Mouse (Mus musculus): Measurements from ENCODE around the gene Fam198a.

- no peak for TF ChIP-seq MAZ (IDR thresholded peaks at IDR 0.05; ENCODE audit: low read depth, low read length)
- TF ChIP-seq TAL1 (IDR thresholded peaks at IDR 0.05; ENCODE audit: low read length), result no peak
- no peak for TF ChIP-seq RCOR1 (IDR thresholded peaks at IDR 0.05; ENCODE audit: low read depth, low read length)
- no peak for TF ChIP-seq POLR2A (IDR thresholded peaks at IDR 0.05; ENCODE audit: control insufficient read depth in 1 of 2, insufficient read depth in 1 of 2, low read depth in 1 of 2, low read length in 2 of 2, poor library complexity in 1 of 2)
- TF ChIP-seq CTCF (IDR thresholded peaks at IDR 0.05 in 2 of 3, conservative IDR thresholded peaks at IDR 0.05 in 1 of 3; ENCODE audit: control insufficient read depth in 1 of 3, insufficient read depth in 1 of 3, low read depth in 2 of 3, low read length in 3 of 3, poor library complexity in 1 of 3, severe bottlenecking in 1 of 3), result no peak
- no peak for TF ChIP-seq ZKSCAN1 (IDR thresholded peaks at IDR 0.05; ENCODE audit: low read depth, low read length)
- no peak for TF ChIP-seq MAFK (IDR thresholded peaks at IDR 0.05; ENCODE audit: borderline replicate concordance, low read depth, low read length)
- no peak for TF ChIP-seq POLR2AphosphoS5 (IDR thresholded peaks at IDR 0.05; ENCODE audit: borderline replicate concordance, low read depth, low read length)
- TF ChIP-seq MAX (IDR thresholded peaks at IDR 0.05; ENCODE audit: low read length), result no peak
- TF ChIP-seq ELF1 (IDR thresholded peaks at IDR 0.05; ENCODE audit: low read depth, low read length), result no peak
- TF ChIP-seq ZC3H11A (IDR thresholded peaks at IDR 0.05; ENCODE audit: low read depth, low read length), result no peak
- no peak for TF ChIP-seq USF2 (IDR thresholded peaks at IDR 0.05; ENCODE audit: borderline replicate concordance in 1 of 2, insufficient read depth in 1 of 2, low read depth in 1 of 2, low read length in 2 of 2)
These were observed 75.2 kb downstream of the Fam198a start for GRCm38 (mm10) chr9:122025855-122026590.

Data from MEL (cell line).